In genomic region chr6:24238541-24238940, GRCm38 (mm10) we compare ENCODE assay signal across 22 mouse cellular contexts.
"Had no signal": no experiment of that assay in that cellular context is flagged by ENCODE, and none has a peak within 500 bp of the region (broad histone marks: within the 10 kb centered on the region; RNA-seq: fewer than 3 reads in every experiment).

No protein-coding gene starts in this region.

- H3K9me3 ChIP-seq: lung, embryonic 15.5 days; megakaryocyte, embryonic 14.5 days; midbrain, embryonic 10.5 days; midbrain, embryonic 12.5 days; neural tube, embryonic 13.5 days; neural tube, embryonic 15.5 days; stomach, embryonic 15.5 days had no signal

- H3K36me3 ChIP-seq: lung, embryonic 15.5 days; midbrain, embryonic 10.5 days; midbrain, embryonic 12.5 days; neural tube, embryonic 13.5 days; neural tube, embryonic 15.5 days; stomach, embryonic 15.5 days had no signal

- H3K27ac ChIP-seq: lung, embryonic 15.5 days; macrophage; midbrain, embryonic 10.5 days; midbrain, embryonic 12.5 days; neural tube, embryonic 13.5 days; neural tube, embryonic 15.5 days; stomach, embryonic 15.5 days; stomach, postnatal 0 days had no signal

- H3K27me3 ChIP-seq: lung, embryonic 15.5 days; megakaryocyte, embryonic 14.5 days; midbrain, embryonic 12.5 days; neural tube, embryonic 13.5 days; neural tube, embryonic 15.5 days; stomach, embryonic 15.5 days had no signal

- H3K4me2 ChIP-seq: lung, embryonic 15.5 days; midbrain, embryonic 12.5 days; neural tube, embryonic 13.5 days; neural tube, embryonic 15.5 days; stomach, embryonic 15.5 days had no signal

- H3K4me1 ChIP-seq: lung, embryonic 15.5 days; megakaryocyte, embryonic 14.5 days; midbrain, embryonic 10.5 days; midbrain, embryonic 12.5 days; neural tube, embryonic 13.5 days; neural tube, embryonic 15.5 days; stomach, embryonic 15.5 days had no signal

- H3K9ac ChIP-seq: liver, postnatal 0 days; lung, embryonic 15.5 days; midbrain, embryonic 12.5 days; neural tube, embryonic 13.5 days; neural tube, embryonic 15.5 days; stomach, embryonic 15.5 days had no signal

- H3K4me3 ChIP-seq: lung, embryonic 15.5 days; megakaryocyte, embryonic 14.5 days; midbrain, embryonic 10.5 days; midbrain, embryonic 12.5 days; myocyte; neural tube, embryonic 13.5 days; neural tube, embryonic 15.5 days; stomach, embryonic 15.5 days had no signal

- DNase-seq: liver, postnatal 0 days; lung, adult 2 months; lung, postnatal 14 days; lung, postnatal 36 days; midbrain, embryonic 14.5 days; retina, postnatal 1 day; right cerebral cortex, adult 18-20 months; right cerebral cortex, postnatal 14 days; thymus, postnatal 14 days; thymus, postnatal 36 days had no signal

- ATAC-seq: liver, postnatal 0 days; lung, postnatal 0 days; midbrain, embryonic 16.5 days had no signal
